Mouse (Mus musculus): ENCODE data around the gene Elmo2.

Gene Elmo2

GRCm38 (mm10) chr2:165325521-165326303, 567 bp downstream of the Elmo2 start:
- intact Hi-C loops (cut with DNase I) = loop anchor here (5.0 kb wide), 1 partner anchor 38 kb away; the partner anchor contains the start of gene Slc35c2

GRCm38 (mm10) chr2:165323928-165324327, 2.4 kb downstream of the Elmo2 start:
- intact Hi-C loops (cut with DNase I) = no loop called here

GRCm38 (mm10) chr2:165323484-165323883, 2.8 kb downstream of the Elmo2 start:
- intact Hi-C loops (cut with DNase I) = no loop called here

- intact Hi-C loops (cut with DNase I) = no loop called here
These were observed 4.1 kb downstream of the Elmo2 start for GRCm38 (mm10) chr2:165321981-165322735.

GRCm38 (mm10) chr2:165321381-165321888, 4.8 kb downstream of the Elmo2 start:
- intact Hi-C loops (cut with DNase I) = no loop called here

GRCm38 (mm10) chr2:165320531-165321150, 5.6 kb downstream of the Elmo2 start:
- intact Hi-C loops (cut with DNase I) = no loop called here

- intact Hi-C loops (cut with DNase I) = no loop called here
These were observed 6.8 kb downstream of the Elmo2 start for GRCm38 (mm10) chr2:165319503-165319902.

GRCm38 (mm10) chr2:165318941-165319340, 7.3 kb downstream of the Elmo2 start:
- intact Hi-C loops (cut with DNase I) = no loop called here

- intact Hi-C loops (cut with DNase I) = no loop called here
These were observed 8.5 kb downstream of the Elmo2 start for GRCm38 (mm10) chr2:165317621-165318263.

GRCm38 (mm10) chr2:165316837-165317473, 9.3 kb downstream of the Elmo2 start:
- intact Hi-C loops (cut with DNase I) = no loop called here

- intact Hi-C loops (cut with DNase I) = no loop called here
These were observed 10.1 kb downstream of the Elmo2 start for GRCm38 (mm10) chr2:165316204-165316603.

GRCm38 (mm10) chr2:165314197-165314596, 12.1 kb downstream of the Elmo2 start:
- intact Hi-C loops (cut with DNase I) = no loop called here

- intact Hi-C loops (cut with DNase I) = no loop called here
These were observed 13.9 kb downstream of the Elmo2 start for GRCm38 (mm10) chr2:165312381-165312780.

- intact Hi-C loops (cut with DNase I) = no loop called here
These were observed 14.7 kb downstream of the Elmo2 start for GRCm38 (mm10) chr2:165311577-165311976.

- intact Hi-C loops (cut with DNase I) = no loop called here
These were observed 15.4 kb downstream of the Elmo2 start for GRCm38 (mm10) chr2:165310818-165311425.

- intact Hi-C loops (cut with DNase I) = no loop called here
These were observed 18.5 kb downstream of the Elmo2 start for GRCm38 (mm10) chr2:165307801-165308200.

GRCm38 (mm10) chr2:165305438-165305837, 20.8 kb downstream of the Elmo2 start:
- intact Hi-C loops (cut with DNase I) = no loop called here

- intact Hi-C loops (cut with DNase I) = no loop called here
These were observed 21.5 kb downstream of the Elmo2 start for GRCm38 (mm10) chr2:165304819-165305218.

GRCm38 (mm10) chr2:165303354-165304012, 22.8 kb downstream of the Elmo2 start:
- intact Hi-C loops (cut with DNase I) = no loop called here

GRCm38 (mm10) chr2:165301409-165301808, 24.9 kb downstream of the Elmo2 start:
- intact Hi-C loops (cut with DNase I) = no loop called here

Data from adrenal gland (tissue).